17 mouse cellular contexts compared by ENCODE assay signal in genomic region chr8:120018379-120018778, GRCm38 (mm10).
"Had no signal": no experiment of that assay in that cellular context is flagged by ENCODE, and none has a peak within 500 bp of the region (broad histone marks: within the 10 kb centered on the region; RNA-seq: fewer than 3 reads in every experiment).

No protein-coding gene starts in this region.

- H3K27ac ChIP-seq: midbrain, embryonic 12.5 days; neural tube, embryonic 13.5 days; neural tube, embryonic 15.5 days had no signal

- H3K36me3 ChIP-seq: midbrain, embryonic 12.5 days; neural tube, embryonic 13.5 days; neural tube, embryonic 15.5 days had no signal

- H3K4me2 ChIP-seq: lung, embryonic 14.5 days; midbrain, embryonic 12.5 days; neural tube, embryonic 13.5 days; neural tube, embryonic 15.5 days had no signal

- H3K27me3 ChIP-seq: neural tube, embryonic 13.5 days; neural tube, embryonic 15.5 days had no signal

- H3K9ac ChIP-seq: lung, embryonic 14.5 days; midbrain, embryonic 12.5 days; neural tube, embryonic 13.5 days; neural tube, embryonic 15.5 days had no signal

- H3K9me3 ChIP-seq: midbrain, embryonic 12.5 days; neural tube, embryonic 13.5 days; neural tube, embryonic 15.5 days had no signal

- H3K4me3 ChIP-seq: midbrain, embryonic 12.5 days; myocyte; neural tube, embryonic 13.5 days; neural tube, embryonic 15.5 days had no signal

- DNase-seq: lung, adult 18-20 months; lung, embryonic 14.5 days; lung, postnatal 10 days; lung, postnatal 4 days; retina, postnatal 1 day; right cerebral cortex, adult 18-20 months; right cerebral cortex, postnatal 25 days; right cerebral cortex, postnatal 4 days; spleen, adult 18-20 months; thymus, adult 18-20 months; thymus, postnatal 14 days; thymus, postnatal 36 days had no signal

- H3K4me1 ChIP-seq: neural tube, embryonic 15.5 days had no signal

- ATAC-seq: midbrain, embryonic 16.5 days had no signal
